Mouse (Mus musculus): ENCODE measurements around the gene Nrde2. TPM values are rescaled to one million over a fixed set of nuclear protein-coding genes. Genes with fewer than 3 reads are reported as not detected.
"Not testable (repeated sequence)": the region's sequence is repeated elsewhere in the genome, so short reads cannot be mapped to it uniquely, and the experiment has no call there.

The Nrde2 gene
- total and polyA plus RNA-seq, 3 experiments, result 18.9 to 25.6 (median 23.6) TPM

DNA sequence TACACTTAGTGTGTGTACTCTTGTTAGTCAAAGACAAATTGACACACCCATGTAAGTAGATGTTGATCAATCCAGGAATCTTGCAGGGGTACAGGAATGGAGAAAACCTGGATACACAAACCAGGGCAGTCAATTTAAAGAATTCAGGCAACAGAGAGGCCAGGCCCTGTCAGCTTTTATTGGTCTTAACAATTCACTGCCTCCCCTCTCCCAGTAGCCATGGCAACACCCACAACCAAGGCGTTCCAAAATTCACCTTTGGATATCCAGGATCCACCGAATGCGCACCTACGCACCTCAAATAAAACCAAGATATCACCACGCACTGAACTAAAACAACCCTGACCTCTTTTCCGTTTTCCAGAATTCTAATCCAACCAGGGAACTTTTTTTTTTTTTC, 26.9 kb upstream of the Nrde2 start:
- Histone ChIP-seq H3K27me3 (replicated peaks) (no peaks in the 10 kb centered on the region), H3K79me2 (replicated peaks; ENCODE audit: control insufficient read depth, extremely low read depth, insufficient read depth, poor library complexity, severe bottlenecking) (no peaks in the 10 kb centered on the region), H3K4me3 (replicated peaks in 1 of 3; ENCODE audit: low read depth in 2 of 3, low read length in 2 of 3, poor library complexity in 1 of 3) (peak overlapping the region; percentile 68 to 84 (median 73)), H3K27ac (ENCODE audit: insufficient read depth, low read depth) (no peak overlapping the region), H3K9me3 (replicated peaks; ENCODE audit: low read length) (peaks cover 9% of the 10 kb centered on the region), H3K9ac (ENCODE audit: insufficient read depth, low read depth) (peak overlapping the region; percentile 98), H3K36me3 (replicated peaks in 1 of 2; ENCODE audit: control insufficient read depth in 1 of 2, insufficient read depth in 1 of 2, low read length in 1 of 2) (no peaks in the 10 kb centered on the region), H3K4me1 (ENCODE audit: control insufficient read depth in 1 of 2, insufficient read depth in 2 of 2) (peaks cover 0 to 22% of the 10 kb centered on the region in 2 experiments; a peak in 2 of 4 replicates), H3K4me2 (ENCODE audit: insufficient read depth, low read depth, poor library complexity, severe bottlenecking) (peak overlapping the region; percentile 90)
- TF ChIP-seq SIN3A (IDR thresholded peaks at IDR 0.05; ENCODE audit: low read length) (no peak), NELFE (IDR thresholded peaks at IDR 0.05; ENCODE audit: low read depth, low read length) (no peak), JUN (IDR thresholded peaks at IDR 0.05; ENCODE audit: insufficient read depth, low read depth, low read length) (no peak), USF2 (conservative IDR thresholded peaks at IDR 0.05; ENCODE audit: low read depth, low read length) (no peak), POLR2A (IDR thresholded peaks at IDR 0.05; ENCODE audit: low read depth, low read length) (no peak), USF1 (IDR thresholded peaks at IDR 0.05; ENCODE audit: low read depth, low read length) (no peak)
- in situ Hi-C loops (cut with MboI; ENCODE audit: low pct_ligation_motif_present, low pct_unique_long_range_greater_than_20kb, low sequenced_read_pairs), result no loop called here
- DNase-seq (ENCODE audit: extremely low read depth), result no peak
- dilution Hi-C loops (cut with MboI; ENCODE audit: extremely low pct_ligation_motif_present, extremely low pct_unique_long_range_greater_than_20kb, low sequenced_read_pairs), result no loop called here

DNA sequence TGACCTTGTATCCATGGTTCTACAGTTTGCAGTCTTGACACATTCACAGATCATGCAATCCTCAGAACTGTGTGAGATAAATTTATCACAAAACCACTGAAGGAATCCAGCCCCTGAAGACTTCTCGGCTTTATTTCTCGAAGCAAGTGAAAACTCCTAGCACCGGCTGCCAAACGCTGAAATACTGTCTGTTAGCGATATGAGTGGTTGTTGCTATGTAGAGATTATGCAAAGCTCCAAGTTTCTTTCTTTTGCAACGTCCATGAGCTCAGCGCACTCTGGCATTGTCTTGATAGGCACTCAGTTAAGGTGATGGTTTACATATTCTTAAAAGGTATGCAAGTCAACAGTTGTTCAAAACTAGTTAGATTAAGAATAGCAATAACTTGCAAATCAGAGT, 26.4 kb upstream of the Nrde2 start:
- H3K9me3 ChIP-seq (replicated peaks; ENCODE audit: low read length), result peaks cover 9% of the 10 kb centered on the region
- no peak overlapping the region for H3K27ac ChIP-seq (ENCODE audit: insufficient read depth, low read depth)
- H3K4me2 ChIP-seq (ENCODE audit: insufficient read depth, low read depth, poor library complexity, severe bottlenecking), result peak overlapping the region; percentile 17; the same call in 1 of the 2 replicates
- H3K36me3 ChIP-seq (replicated peaks in 1 of 2; ENCODE audit: control insufficient read depth in 1 of 2, insufficient read depth in 1 of 2, low read length in 1 of 2), result no peaks in the 10 kb centered on the region
- in situ Hi-C loops (cut with MboI; ENCODE audit: low pct_ligation_motif_present, low pct_unique_long_range_greater_than_20kb, low sequenced_read_pairs) (no loop called here), dilution Hi-C loops (cut with MboI; ENCODE audit: extremely low pct_ligation_motif_present, extremely low pct_unique_long_range_greater_than_20kb, low sequenced_read_pairs) (no loop called here)
- no peaks in the 10 kb centered on the region for H3K27me3 ChIP-seq (replicated peaks)
- no peak for TF ChIP-seq BHLHE40 (IDR thresholded peaks at IDR 0.05; ENCODE audit: low read depth, low read length)
- no peak for TF ChIP-seq IRF4 (IDR thresholded peaks at IDR 0.05; ENCODE audit: low read depth, low read length)
- TF ChIP-seq CHD2 (IDR thresholded peaks at IDR 0.05; ENCODE audit: low read length), result no peak
- no peak for TF ChIP-seq MAZ (IDR thresholded peaks at IDR 0.05; ENCODE audit: low read depth, low read length)
- TF ChIP-seq ELF1 (IDR thresholded peaks at IDR 0.05; ENCODE audit: low read depth, low read length), result no peak
- TF ChIP-seq MAFK (IDR thresholded peaks at IDR 0.05; ENCODE audit: insufficient replicate concordance, low read length), result no peak
- no peak for TF ChIP-seq HCFC1 (IDR thresholded peaks at IDR 0.05; ENCODE audit: low read depth, low read length)
- no peak for TF ChIP-seq USF1 (IDR thresholded peaks at IDR 0.05; ENCODE audit: low read depth, low read length)
- no peak overlapping the region for H3K4me3 ChIP-seq (replicated peaks in 1 of 3; ENCODE audit: low read depth in 2 of 3, low read length in 2 of 3, poor library complexity in 1 of 3)
- peaks cover 0 to 22% of the 10 kb centered on the region in 2 experiments; a peak in 2 of 4 replicates for H3K4me1 ChIP-seq (ENCODE audit: control insufficient read depth in 1 of 2, insufficient read depth in 2 of 2)
- DNase-seq (ENCODE audit: extremely low read depth), result no peak
- H3K9ac ChIP-seq (ENCODE audit: insufficient read depth, low read depth), result no peak overlapping the region
- no peaks in the 10 kb centered on the region for H3K79me2 ChIP-seq (replicated peaks; ENCODE audit: control insufficient read depth, extremely low read depth, insufficient read depth, poor library complexity, severe bottlenecking)

GRCm38 (mm10) chr12:100184976-100185375, 25.5 kb upstream of the Nrde2 start:
- TF ChIP-seq RAD21 (IDR thresholded peaks at IDR 0.05; ENCODE audit: low read depth, low read length), result peak; percentile 6
- TF ChIP-seq MYC (IDR thresholded peaks at IDR 0.05; ENCODE audit: low read depth, low read length), result 0 out of 2 replicates have a peak, but pooled peaks have one; percentile 24
- peak; percentile 51 for TF ChIP-seq ZNF384 (IDR thresholded peaks at IDR 0.05; ENCODE audit: low read depth, low read length)
- peak in 1 of 2 experiments; percentile 43; a peak in 2 of 4 replicates for TF ChIP-seq CTCF (conservative IDR thresholded peaks at IDR 0.05 in 1 of 2, IDR thresholded peaks at IDR 0.05 in 1 of 2; ENCODE audit: low read depth in 2 of 2, low read length in 2 of 2)
- TF ChIP-seq SMC3 (IDR thresholded peaks at IDR 0.05; ENCODE audit: low read depth, low read length), result peak; percentile 2; the same call in 1 of the 2 replicates
- H3K4me2 ChIP-seq (ENCODE audit: insufficient read depth, low read depth, poor library complexity, severe bottlenecking); H3K27ac ChIP-seq (ENCODE audit: insufficient read depth, low read depth); H3K79me2 ChIP-seq (replicated peaks; ENCODE audit: control insufficient read depth, extremely low read depth, insufficient read depth, poor library complexity, severe bottlenecking); H3K9me3 ChIP-seq (replicated peaks; ENCODE audit: low read length); H3K9ac ChIP-seq (ENCODE audit: insufficient read depth, low read depth); dilution Hi-C loops (cut with MboI; ENCODE audit: extremely low pct_ligation_motif_present, extremely low pct_unique_long_range_greater_than_20kb, low sequenced_read_pairs); H3K4me3 ChIP-seq (replicated peaks in 1 of 3; ENCODE audit: low read depth in 2 of 3, low read length in 2 of 3, poor library complexity in 1 of 3); in situ Hi-C loops (cut with MboI; ENCODE audit: low pct_ligation_motif_present, low pct_unique_long_range_greater_than_20kb, low sequenced_read_pairs); H3K27me3 ChIP-seq (replicated peaks); H3K36me3 ChIP-seq (replicated peaks in 1 of 2; ENCODE audit: control insufficient read depth in 1 of 2, insufficient read depth in 1 of 2, low read length in 1 of 2); DNase-seq (ENCODE audit: extremely low read depth): not testable (repeated sequence)
- H3K4me1 ChIP-seq (ENCODE audit: control insufficient read depth in 1 of 2, insufficient read depth in 2 of 2), result peaks cover 0 to 22% of the 10 kb centered on the region in 2 experiments; a peak in 2 of 4 replicates
